Mouse (Mus musculus): ENCODE data around the gene Angptl2.

DNA sequence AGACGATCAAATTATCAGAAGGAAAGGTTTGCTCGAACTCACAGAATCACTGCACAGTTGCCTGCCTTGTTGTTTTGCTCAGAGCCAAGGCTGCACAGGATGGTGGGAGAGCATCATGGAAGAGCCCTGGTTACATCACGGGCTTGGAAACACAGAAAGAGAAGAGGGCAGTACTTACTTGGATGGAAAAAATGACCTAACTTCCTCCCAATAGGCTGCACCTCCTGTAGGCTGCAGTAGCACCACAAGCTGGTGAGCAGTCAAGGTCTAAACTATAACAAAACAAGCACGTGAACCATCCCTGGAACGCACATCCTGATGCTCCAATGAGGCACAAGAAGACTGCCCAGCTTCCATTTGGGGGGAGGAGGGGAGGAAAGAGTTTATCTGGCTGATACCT is 7.7 kb upstream of the Angptl2 start:
- TF ChIP-seq CTCF (IDR thresholded peaks at IDR 0.05; ENCODE audit: borderline replicate concordance, insufficient read depth, low read length), result no peak
- TF ChIP-seq POLR2A (IDR thresholded peaks at IDR 0.05; ENCODE audit: low read depth, low read length), result no peak

Data from embryonic fibroblast, embryonic 13.5 days (primary cell).